Mouse (Mus musculus) monocyte, adult 5-6 weeks (primary cell): ENCODE measurements around the gene Lars2. TPM values are rescaled to one million over a fixed set of nuclear protein-coding genes. Genes with fewer than 3 reads are reported as not detected.
"Not testable (repeated sequence)": the region's sequence is repeated elsewhere in the genome, so short reads cannot be mapped to it uniquely, and the experiment has no call there.

ENCODE experiments used
- ATAC-seq: fragments of 153-309, 156-312 bp; replicated peaks from 2 replicates; pipeline ENCODE4 v1.8.0; 2017; ENCODE audit warnings: mild to moderate bottlenecking; ENCODE audit not compliant: low TSS enrichment, insufficient number of reproducible peaks, severe bottlenecking, poor library complexity, low FRiP score
- total RNA-seq: library from RNA; stranded (forward); fragments of 200-1000, 200-491, 200-594 nt; gene quantifications from 3 replicates; pipeline ENCODE4 v1.2.3, GENCODE M21; 2017

Gene Lars2
- 12.1 to 39.3 TPM (median 19.2 TPM) in 3 replicates for total RNA-seq

GRCm38 (mm10) chr9:123366708-123367385, at the start of gene Lars2:
Gene Lars2 (plus strand): TSS chr9:123366927.
- peak; percentile 99 for ATAC-seq

DNA sequence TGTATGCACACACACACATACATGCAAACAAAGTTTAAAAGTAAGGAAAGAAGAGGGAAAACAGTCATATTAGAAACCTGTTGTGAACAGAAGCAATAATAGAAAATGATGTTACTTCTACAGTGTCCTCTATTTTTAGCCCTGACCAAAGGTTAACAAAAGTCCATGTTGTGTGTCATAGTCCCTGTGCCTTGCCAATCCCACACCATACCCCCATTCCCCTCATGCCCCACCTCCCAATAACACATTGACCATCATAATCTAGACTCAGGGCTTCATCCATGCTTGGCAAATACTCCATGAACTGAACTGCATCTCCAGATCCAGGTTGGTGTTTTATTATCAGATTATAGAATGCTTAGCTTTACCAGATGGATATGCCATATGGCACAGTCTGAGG, 40.6 kb upstream of the Lars2 start:
- no peak for ATAC-seq

DNA sequence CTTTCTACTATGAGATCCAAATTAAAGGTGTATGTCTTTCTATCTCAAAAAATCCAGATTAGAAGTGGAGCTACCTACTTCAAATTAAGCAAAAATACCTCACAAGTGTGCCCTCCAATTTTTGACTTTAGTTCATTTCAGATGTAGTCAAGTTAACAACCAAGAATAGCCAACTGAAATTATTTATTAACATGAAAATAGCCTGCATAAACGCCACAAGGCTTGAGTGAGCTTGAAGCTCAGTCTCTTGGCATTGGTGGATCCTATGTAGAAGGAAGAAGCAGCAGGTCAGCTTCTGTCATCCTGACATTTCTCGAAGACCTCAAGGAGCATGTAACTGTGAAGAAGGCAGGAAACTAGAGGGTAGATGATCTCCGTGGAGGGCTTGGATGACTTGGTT, 38.4 kb upstream of the Lars2 start:
- no peak for ATAC-seq

- no peak for ATAC-seq
Observed at GRCm38 (mm10) chr9:123329831-123330230, 36.9 kb upstream of the Lars2 start.

GRCm38 (mm10) chr9:123330271-123330670, 36.5 kb upstream of the Lars2 start:
- ATAC-seq: not testable (repeated sequence)

DNA sequence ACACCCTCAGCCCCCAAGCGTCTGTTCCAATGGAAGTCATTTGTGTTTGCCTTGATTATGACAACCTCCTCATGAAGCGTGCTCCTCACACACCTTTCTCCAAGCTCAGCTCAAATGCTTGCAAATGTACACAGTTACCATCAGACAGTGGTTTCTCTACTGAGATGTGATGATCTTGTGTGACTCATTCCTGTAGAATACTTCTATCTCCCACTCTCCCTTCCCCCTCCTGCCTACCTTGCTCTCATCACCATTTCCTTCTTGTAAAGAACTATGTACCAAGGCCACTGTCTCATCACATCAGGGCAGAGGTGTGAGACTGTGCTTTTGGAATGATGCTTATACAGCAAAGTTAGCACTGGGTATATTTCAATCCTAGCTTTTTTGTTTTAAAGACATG, 33.2 kb upstream of the Lars2 start:
- no peak for ATAC-seq

DNA sequence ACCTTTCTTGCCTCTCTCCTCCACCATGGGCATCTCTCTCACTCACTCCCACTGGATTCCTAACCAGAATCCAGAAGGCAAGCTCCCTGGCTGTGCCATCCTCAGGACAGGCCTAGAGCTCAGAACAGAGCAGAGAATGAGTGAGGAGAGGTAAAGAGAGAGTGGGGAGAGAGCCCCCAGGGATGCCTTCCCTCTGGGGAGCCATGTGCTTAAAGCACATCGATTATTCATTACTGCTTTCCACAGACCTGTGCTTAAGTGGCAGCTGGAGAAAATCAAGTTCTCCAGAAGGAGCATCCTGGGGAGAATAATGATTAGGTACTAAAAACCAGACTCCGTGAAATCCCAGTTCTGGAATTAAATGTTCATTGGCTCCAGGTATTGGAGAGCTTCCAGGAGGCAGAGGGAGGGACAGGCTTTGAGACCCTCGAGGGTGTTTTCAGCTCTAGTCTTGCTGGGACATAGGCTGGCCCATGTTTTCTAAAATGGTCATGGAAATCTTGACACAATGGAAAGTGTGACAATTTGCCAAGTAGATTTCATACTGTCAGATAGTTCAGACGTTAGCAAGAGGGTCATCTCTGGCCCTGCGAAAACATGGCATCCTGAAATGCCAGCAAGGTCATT, 31.6 kb upstream of the Lars2 start:
- no peak for ATAC-seq

GRCm38 (mm10) chr9:123339651-123340144, 27.0 kb upstream of the Lars2 start:
- no peak for ATAC-seq

DNA sequence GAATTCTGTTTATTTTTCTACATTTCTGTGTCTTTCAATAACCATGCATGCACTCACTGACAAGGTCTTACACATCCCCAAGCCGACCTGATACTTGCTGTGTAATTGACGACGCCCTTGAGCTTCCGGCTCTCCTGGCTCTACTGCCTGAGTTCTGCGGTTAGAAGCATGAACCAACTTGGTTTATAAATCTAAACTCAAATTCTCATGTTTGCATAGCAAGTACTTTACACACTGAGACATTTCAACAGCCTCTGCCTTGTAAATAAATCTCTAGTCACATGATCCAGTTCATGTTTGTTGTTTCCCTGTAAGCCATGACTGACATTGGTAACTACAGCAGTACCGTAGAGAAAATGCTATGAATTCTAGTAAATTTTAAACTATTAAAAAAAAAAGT, 25.5 kb upstream of the Lars2 start:
- ATAC-seq: no peak

GRCm38 (mm10) chr9:123343069-123343468, 23.7 kb upstream of the Lars2 start:
- ATAC-seq: no peak

DNA sequence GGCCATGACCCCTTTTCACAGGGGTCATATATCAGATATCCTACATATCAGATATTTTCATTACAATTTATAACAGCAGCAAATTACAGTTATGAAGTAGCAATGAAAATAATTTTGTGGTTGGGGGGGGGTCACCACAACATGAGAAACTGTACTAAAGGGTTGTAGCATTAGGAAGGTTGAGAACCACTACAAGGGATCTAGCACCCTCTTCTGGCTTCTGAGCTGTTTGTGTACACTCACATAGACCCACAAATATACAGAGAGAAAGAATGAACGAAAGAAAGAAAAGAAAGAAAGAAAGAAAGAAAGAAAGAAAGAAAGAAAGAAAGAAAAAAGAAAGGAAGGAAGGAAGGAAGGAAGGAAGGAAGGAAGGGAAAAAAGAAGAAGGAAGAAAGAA, 17.4 kb upstream of the Lars2 start:
- ATAC-seq: not testable (repeated sequence)

DNA sequence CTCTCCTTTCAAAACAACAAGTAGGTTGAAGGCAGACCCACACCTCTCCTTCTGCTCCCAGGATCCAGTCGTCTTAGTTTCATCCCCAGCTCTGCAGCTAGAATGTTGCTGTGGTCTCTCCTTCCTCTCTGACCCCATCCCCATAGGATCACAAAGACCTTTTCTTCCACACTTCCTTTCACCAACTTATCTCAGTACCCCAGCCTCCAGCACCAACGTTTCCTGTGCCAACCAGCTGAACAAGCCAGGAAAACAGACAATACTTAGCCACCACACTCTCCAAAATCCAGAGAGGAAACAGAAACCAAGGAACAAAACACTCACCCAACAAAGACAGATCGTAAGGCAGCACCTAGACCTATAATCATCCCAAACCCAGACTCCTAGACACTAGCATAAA, 6.7 kb upstream of the Lars2 start:
- ATAC-seq: no peak

DNA sequence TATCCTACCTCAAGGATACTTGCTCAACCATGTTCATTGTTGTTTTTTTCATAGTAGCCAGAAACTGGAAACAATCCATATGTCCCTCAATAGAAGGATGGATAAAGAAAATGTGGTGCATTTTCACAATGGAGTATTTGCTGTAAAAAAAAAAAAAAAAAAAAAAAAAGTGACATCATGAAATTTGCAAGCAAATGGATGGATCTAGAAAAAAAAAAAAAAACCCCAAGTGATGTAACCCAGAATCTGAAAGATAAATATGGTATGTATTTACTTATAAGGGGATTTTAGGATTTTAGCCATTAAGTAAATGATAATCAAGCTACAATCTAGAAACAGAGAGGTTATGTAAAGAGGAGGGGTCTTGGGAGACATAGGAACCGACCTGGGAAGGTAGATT, 1.4 kb upstream of the Lars2 start:
- ATAC-seq: no peak

DNA sequence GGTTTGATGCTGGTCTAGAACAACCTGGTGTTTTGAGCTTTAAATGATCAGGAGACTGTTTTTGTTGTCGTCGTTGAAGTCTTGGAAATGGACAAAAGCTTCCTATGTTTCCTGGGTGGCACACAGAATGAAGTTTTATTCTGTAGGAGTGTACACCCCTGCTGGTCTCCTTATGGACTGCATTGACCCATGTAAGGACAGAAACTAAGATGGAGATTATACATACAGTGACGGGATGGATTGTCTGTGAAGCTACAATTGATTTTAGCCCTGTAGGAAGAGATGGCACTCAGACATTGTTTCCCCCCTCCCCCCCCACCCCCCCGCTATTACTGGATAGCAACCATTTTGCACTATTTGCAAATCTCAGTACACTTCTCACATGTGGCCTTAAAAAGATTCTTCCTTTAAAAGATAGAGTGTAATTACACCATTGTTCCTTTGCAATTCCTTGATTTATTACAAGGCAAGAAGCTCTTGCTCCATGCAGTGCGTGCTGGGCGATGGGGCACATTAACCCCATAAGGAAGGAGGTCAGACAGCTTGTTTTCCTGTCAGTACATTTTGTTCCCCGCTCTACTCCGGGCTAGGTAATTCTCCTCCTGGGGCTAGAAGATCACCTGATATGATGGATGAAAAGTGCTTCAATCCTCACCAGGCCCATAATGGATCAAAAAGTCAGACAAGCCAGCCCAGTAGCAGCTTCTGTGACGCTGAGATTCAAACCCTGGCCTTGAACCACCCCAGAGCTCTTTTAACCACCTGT, 602 bp upstream of the Lars2 start:
- ATAC-seq: no peak

DNA sequence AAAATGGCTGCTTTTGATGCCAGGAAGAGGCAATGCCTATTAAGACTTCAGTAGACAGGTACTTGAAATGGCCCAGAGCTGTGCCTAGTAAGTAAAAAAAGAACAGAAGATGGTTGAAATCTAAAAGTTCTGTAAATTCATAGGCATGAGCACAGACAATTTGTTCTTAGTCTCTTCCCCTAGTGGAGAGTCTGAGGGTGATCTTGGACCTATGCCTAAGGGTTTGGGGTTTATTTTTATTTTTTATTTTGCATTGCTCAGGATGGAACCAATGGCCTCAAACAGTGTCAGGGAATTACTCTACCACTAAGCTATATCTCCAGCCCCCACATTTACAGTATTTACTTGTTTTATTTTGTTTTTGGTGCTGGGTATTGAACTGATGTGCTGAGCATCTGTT, 909 bp downstream of the Lars2 start:
- no peak for ATAC-seq

DNA sequence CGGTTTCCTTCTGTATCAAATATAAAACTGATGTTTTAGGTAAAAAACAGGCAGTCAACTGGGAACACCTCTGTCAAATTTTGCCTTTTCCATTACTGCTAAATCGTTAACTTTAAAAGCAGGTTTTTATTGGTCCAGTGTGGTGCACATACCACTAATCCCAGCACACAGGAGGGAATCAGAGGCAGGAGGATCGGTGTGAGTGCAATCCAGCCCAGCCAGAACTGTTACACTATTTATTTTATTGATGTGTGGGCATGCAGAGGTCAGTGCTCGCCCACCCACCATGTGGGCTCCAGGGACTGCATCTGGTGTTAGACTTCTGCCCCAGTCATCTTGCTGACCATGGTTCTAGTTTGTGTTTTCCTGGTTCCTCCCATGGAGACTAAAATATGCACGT, 15.7 kb downstream of the Lars2 start:
- ATAC-seq: no peak

GRCm38 (mm10) chr9:123384696-123385095, 18.0 kb downstream of the Lars2 start:
- no peak for ATAC-seq

- ATAC-seq: no peak
Observed at GRCm38 (mm10) chr9:123385352-123386198, 18.8 kb downstream of the Lars2 start.

DNA sequence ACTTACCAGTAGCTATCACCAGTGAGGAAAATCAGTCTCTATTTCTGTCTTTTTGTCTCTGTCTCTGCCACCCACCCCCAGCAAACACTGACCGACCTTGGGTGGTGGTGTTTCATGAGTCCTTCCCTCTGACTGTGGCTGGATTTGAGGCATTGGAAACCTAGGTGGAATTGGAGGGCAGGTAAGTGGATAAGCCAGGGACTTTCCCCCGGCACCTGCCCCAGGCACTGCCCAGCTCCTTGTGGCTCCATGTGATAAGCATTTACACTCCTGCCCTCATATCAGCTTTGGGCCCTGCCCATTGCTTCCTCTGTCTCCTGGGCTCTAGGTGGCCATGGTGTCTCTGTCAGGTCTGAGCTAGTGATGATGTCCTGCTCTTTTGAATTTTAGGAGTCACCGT, 19.6 kb downstream of the Lars2 start:
- ATAC-seq: no peak
